Mouse (Mus musculus): ENCODE data around the gene Npepps. TPM values are rescaled to one million over a fixed set of nuclear protein-coding genes. Genes with fewer than 3 reads are reported as not detected.
A peak's percentile ranks its signal among the peaks of the same experiment; 100 is the strongest.

Gene Npepps
- polyA plus RNA-seq, 1 experiment from 2014 or later, result 43.4 TPM

- TF ChIP-seq CTCF (IDR thresholded peaks at IDR 0.05; ENCODE audit: low read depth) (no peak; the same call in 1 of the 2 replicates), EP300 (optimal IDR thresholded peaks at IDR 0.05) (peak; percentile 92)
- peak; percentile 93 for ATAC-seq (ENCODE audit: low FRiP score, low TSS enrichment)
- 0 out of 2 replicates have a peak overlapping the region, but pooled peaks have one; percentile 14 for H3K4me2 ChIP-seq (replicated peaks; ENCODE audit: low read depth)
These were observed 21.9 kb upstream of the Npepps start for GRCm38 (mm10) chr11:97302231-97302781.

GRCm38 (mm10) chr11:97301406-97301805 lies 21.0 kb upstream of the Npepps start:
- no peak for TF ChIP-seq CTCF (IDR thresholded peaks at IDR 0.05; ENCODE audit: low read depth)
- no peak for DNase-seq (ENCODE audit: low spot score)
- no peaks in the 10 kb centered on the region for H3K9me3 ChIP-seq (ENCODE audit: control insufficient read depth, low read length)
- peaks cover 7% of the 10 kb centered on the region for H3K4me1 ChIP-seq (replicated peaks; ENCODE audit: control insufficient read depth, insufficient read depth)
- H3K4me3 ChIP-seq (ENCODE audit: low read depth, low read length), result no peak overlapping the region
- 86% methylated on average over 16 of the region's 16 CpGs for WGBS
- H3K27ac ChIP-seq (replicated peaks), result peak overlapping the region; percentile 94; the same call in 1 of the 2 replicates
- no peak for ATAC-seq (ENCODE audit: low FRiP score, low TSS enrichment)
- H3K27me3 ChIP-seq (ENCODE audit: control insufficient read depth, insufficient read depth, low read length), result no peaks in the 10 kb centered on the region
- no peak overlapping the region for H3K4me2 ChIP-seq (replicated peaks; ENCODE audit: low read depth)
- H3K36me3 ChIP-seq (ENCODE audit: control insufficient read depth, insufficient read depth, low read length), result no peaks in the 10 kb centered on the region
- H3K9ac ChIP-seq (ENCODE audit: low read length), result no peak overlapping the region

More at GRCm38 (mm10) chr11:97302231-97302781, 21.9 kb upstream of the Npepps start:
- Histone ChIP-seq H3K27me3 (ENCODE audit: control insufficient read depth, insufficient read depth, low read length) (no peaks in the 10 kb centered on the region), H3K9ac (ENCODE audit: low read length) (0 out of 2 replicates have a peak overlapping the region, but pooled peaks have one; percentile 31), H3K9me3 (ENCODE audit: control insufficient read depth, low read length) (no peaks in the 10 kb centered on the region), H3K4me3 (ENCODE audit: low read depth, low read length) (no peak overlapping the region), H3K27ac (replicated peaks) (peak overlapping the region; percentile 94), H3K36me3 (ENCODE audit: control insufficient read depth, insufficient read depth, low read length) (no peaks in the 10 kb centered on the region), H3K4me1 (replicated peaks; ENCODE audit: control insufficient read depth, insufficient read depth) (peaks cover 7% of the 10 kb centered on the region)
- peak; percentile 86 for DNase-seq (ENCODE audit: low spot score)
- WGBS, result 4% methylated on average over 7 of the region's 7 CpGs

- TF ChIP-seq EP300 (optimal IDR thresholded peaks at IDR 0.05) (no peak), CTCF (IDR thresholded peaks at IDR 0.05; ENCODE audit: low read depth) (no peak)
- 86% methylated on average over 2 of the region's 2 CpGs for WGBS
- Histone ChIP-seq H3K36me3 (ENCODE audit: control insufficient read depth, insufficient read depth, low read length) (no peaks in the 10 kb centered on the region), H3K4me1 (replicated peaks; ENCODE audit: control insufficient read depth, insufficient read depth) (peaks cover 7% of the 10 kb centered on the region), H3K4me2 (replicated peaks; ENCODE audit: low read depth) (no peak overlapping the region), H3K9ac (ENCODE audit: low read length) (no peak overlapping the region), H3K4me3 (ENCODE audit: low read depth, low read length) (no peak overlapping the region), H3K27ac (replicated peaks) (no peak overlapping the region), H3K9me3 (ENCODE audit: control insufficient read depth, low read length) (no peaks in the 10 kb centered on the region), H3K27me3 (ENCODE audit: control insufficient read depth, insufficient read depth, low read length) (no peaks in the 10 kb centered on the region)
- DNase-seq (ENCODE audit: low spot score), result no peak
- no peak for ATAC-seq (ENCODE audit: low FRiP score, low TSS enrichment)
These were observed 19.5 kb upstream of the Npepps start for GRCm38 (mm10) chr11:97299939-97300338.

- Histone ChIP-seq H3K27me3 (ENCODE audit: control insufficient read depth, insufficient read depth, low read length) (no peaks in the 10 kb centered on the region), H3K9ac (ENCODE audit: low read length) (no peak overlapping the region), H3K9me3 (ENCODE audit: control insufficient read depth, low read length) (no peaks in the 10 kb centered on the region), H3K4me2 (replicated peaks; ENCODE audit: low read depth) (no peak overlapping the region), H3K36me3 (ENCODE audit: control insufficient read depth, insufficient read depth, low read length) (no peaks in the 10 kb centered on the region), H3K4me1 (replicated peaks; ENCODE audit: control insufficient read depth, insufficient read depth) (no peaks in the 10 kb centered on the region), H3K27ac (replicated peaks) (no peak overlapping the region), H3K4me3 (ENCODE audit: low read depth, low read length) (no peak overlapping the region)
- ATAC-seq (ENCODE audit: low FRiP score, low TSS enrichment) (no peak), DNase-seq (ENCODE audit: low spot score) (no peak)
- TF ChIP-seq EP300 (optimal IDR thresholded peaks at IDR 0.05), result no peak
- TF ChIP-seq CTCF (IDR thresholded peaks at IDR 0.05; ENCODE audit: low read depth), result no peak
- WGBS, result 87% methylated on average over 3 of the region's 4 CpGs
These were observed 16.1 kb upstream of the Npepps start for GRCm38 (mm10) chr11:97296542-97296941.

- Histone ChIP-seq H3K36me3 (ENCODE audit: control insufficient read depth, insufficient read depth, low read length) (no peaks in the 10 kb centered on the region), H3K27me3 (ENCODE audit: control insufficient read depth, insufficient read depth, low read length) (no peaks in the 10 kb centered on the region), H3K27ac (replicated peaks) (no peak overlapping the region), H3K9me3 (ENCODE audit: control insufficient read depth, low read length) (no peaks in the 10 kb centered on the region), H3K4me3 (ENCODE audit: low read depth, low read length) (no peak overlapping the region), H3K9ac (ENCODE audit: low read length) (no peak overlapping the region), H3K4me2 (replicated peaks; ENCODE audit: low read depth) (no peak overlapping the region), H3K4me1 (replicated peaks; ENCODE audit: control insufficient read depth, insufficient read depth) (no peaks in the 10 kb centered on the region)
- 89% methylated on average over 1 of the region's 1 CpGs for WGBS
- TF ChIP-seq EP300 (optimal IDR thresholded peaks at IDR 0.05) (no peak), CTCF (IDR thresholded peaks at IDR 0.05; ENCODE audit: low read depth) (no peak)
- DNase-seq (ENCODE audit: low spot score), result no peak
- no peak for ATAC-seq (ENCODE audit: low FRiP score, low TSS enrichment)
These were observed 12.3 kb upstream of the Npepps start for GRCm38 (mm10) chr11:97292731-97293130.

Data from stomach, postnatal 0 days (tissue).